Mouse (Mus musculus) midbrain, embryonic 13.5 days (tissue): Measurements from ENCODE around the gene Leng8. TPM values are rescaled to one million over a fixed set of nuclear protein-coding genes. Genes with fewer than 3 reads are reported as not detected.

Experiments
- ATAC-seq: fragments of 200-750 bp; cut with Nextera tagmentation; 2 replicates; pipeline ENCODE4 v1.8.0; 2017; ENCODE audit warnings: mild to moderate bottlenecking, moderate TSS enrichment, moderate library complexity
- H3K27ac ChIP-seq: fragments of 300-500 bp; sonication (generic); 2 replicates; pipeline ENCODE4 v1.5.1; 2015; ENCODE audit warnings: inconsistent platforms, mild to moderate bottlenecking, moderate library complexity
- H3K27me3 ChIP-seq: fragments of 300-500 bp; sonication (generic); 2 replicates; pipeline ENCODE4 v1.6.1; 2015; ENCODE audit warnings: mild to moderate bottlenecking, inconsistent platforms
- H3K36me3 ChIP-seq: fragments of 300-500 bp; sonication (generic); 2 replicates; pipeline ENCODE4 v1.6.1; 2015; ENCODE audit warnings: mild to moderate bottlenecking, inconsistent platforms
- H3K4me1 ChIP-seq: fragments of 300-500 bp; sonication (generic); replicated peaks from 2 replicates; pipeline ENCODE4 v1.6.1; 2015; ENCODE audit warnings: inconsistent platforms
- H3K4me2 ChIP-seq: fragments of 300-500 bp; sonication (generic); replicated peaks from 2 replicates; pipeline ENCODE4 v1.6.1; 2015; ENCODE audit warnings: moderate library complexity, mild to moderate bottlenecking, inconsistent platforms
- H3K4me3 ChIP-seq: fragments of 300-500 bp; sonication (generic); replicated peaks from 2 replicates; pipeline ENCODE4 v1.5.1; 2015; ENCODE audit warnings: mild to moderate bottlenecking, inconsistent platforms
- H3K9ac ChIP-seq: fragments of 300-500 bp; sonication (generic); replicated peaks from 2 replicates; pipeline ENCODE4 v1.6.1; 2015; ENCODE audit warnings: mild to moderate bottlenecking, inconsistent platforms
- H3K9me3 ChIP-seq: fragments of 300-500 bp; sonication (generic); 2 replicates; pipeline ENCODE4 v1.6.1; 2016; ENCODE audit warnings: mild to moderate bottlenecking, inconsistent platforms
- WGBS: fragments of 180-500 bp; shearing (Covaris S2); methylation state at CpG from one replicate; pipeline ENCODE4 v1.1.7; 2015; 5-methylcytosine and 5-hydroxymethylcytosine counted together
- polyA plus RNA-seq: library from polyadenylated mRNA; unstranded; fragments of >200 nt; fragmentation: Nextera tagmentation; extraction: Ambion mirVana; gene quantifications from 2 replicates; pipeline ENCODE4 v1.2.1, GENCODE M21; 2015

Gene Leng8
- polyA plus RNA-seq, 1 experiment from 2014 or later = 97.1 TPM

GRCm38 (mm10) chr7:4130686-4131452 lies 6.0 kb upstream of the Leng8 start:
- Histone ChIP-seq H3K9me3 (no peaks in the 10 kb centered on the region), H3K36me3 (peaks cover 59% of the 10 kb centered on the region), H3K27me3 (no peaks in the 10 kb centered on the region), H3K27ac (peak overlapping the region; percentile 75), H3K9ac (peak overlapping the region; percentile 55), H3K4me3 (no peak overlapping the region), H3K4me2 (peak overlapping the region; percentile 6; the same call in 1 of the 2 replicates), H3K4me1 (peaks cover 32% of the 10 kb centered on the region)
- ATAC-seq = peak; percentile 75
- WGBS = 40% methylated on average over 13 of the region's 13 CpGs

- WGBS = 87% methylated on average over 8 of the region's 8 CpGs
- Histone ChIP-seq H3K27ac (peak overlapping the region; percentile 75), H3K9ac (peak overlapping the region; percentile 55), H3K36me3 (peaks cover 49% of the 10 kb centered on the region), H3K4me1 (peaks cover 30% of the 10 kb centered on the region), H3K9me3 (no peaks in the 10 kb centered on the region), H3K4me3 (no peak overlapping the region), H3K4me2 (no peak overlapping the region), H3K27me3 (no peaks in the 10 kb centered on the region)
- ATAC-seq = no peak
Observed at GRCm38 (mm10) chr7:4131964-4132363, 4.9 kb upstream of the Leng8 start.

DNA sequence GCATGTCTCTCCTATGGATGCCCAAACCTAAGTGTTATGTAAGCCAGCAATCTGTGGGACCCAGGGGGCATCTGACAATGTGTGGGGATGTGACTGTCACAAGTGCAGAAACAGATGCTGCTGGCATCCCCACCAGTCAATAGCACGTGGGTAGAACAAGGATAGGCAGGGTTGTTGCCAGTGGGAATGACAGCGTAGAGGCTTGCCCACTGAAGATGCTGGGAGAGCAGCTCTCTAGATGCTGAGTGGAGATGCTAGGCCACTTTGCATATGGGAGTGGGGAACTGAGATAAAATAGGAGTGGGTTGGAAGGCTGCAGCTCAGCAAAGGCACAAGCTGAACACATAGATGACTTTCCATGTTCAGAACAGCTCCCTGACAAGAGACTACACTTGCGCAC lies 4.3 kb upstream of the Leng8 start:
- no peaks in the 10 kb centered on the region for H3K9me3 ChIP-seq
- no peak overlapping the region for H3K4me3 ChIP-seq
- WGBS = 97% methylated on average over 3 of the region's 3 CpGs
- no peak for ATAC-seq
- peaks cover 43% of the 10 kb centered on the region for H3K36me3 ChIP-seq
- H3K4me2 ChIP-seq = no peak overlapping the region
- no peaks in the 10 kb centered on the region for H3K27me3 ChIP-seq
- peaks cover 32% of the 10 kb centered on the region for H3K4me1 ChIP-seq
- no peak overlapping the region for H3K9ac ChIP-seq
- peak overlapping the region; percentile 75; the same call in 1 of the 2 replicates for H3K27ac ChIP-seq

- 87% methylated on average over 7 of the region's 7 CpGs for WGBS
- Histone ChIP-seq H3K36me3 (peaks cover 40% of the 10 kb centered on the region), H3K4me1 (peaks cover 36% of the 10 kb centered on the region), H3K4me3 (no peak overlapping the region), H3K27me3 (no peaks in the 10 kb centered on the region), H3K4me2 (no peak overlapping the region), H3K9me3 (no peaks in the 10 kb centered on the region), H3K27ac (no peak overlapping the region; the same call in 1 of the 2 replicates), H3K9ac (no peak overlapping the region)
- ATAC-seq = no peak
Observed at GRCm38 (mm10) chr7:4132998-4133397, 3.8 kb upstream of the Leng8 start.

GRCm38 (mm10) chr7:4134911-4135310 lies 1.9 kb upstream of the Leng8 start:
- ATAC-seq = no peak
- H3K27ac ChIP-seq = no peak overlapping the region
- H3K4me2 ChIP-seq = no peak overlapping the region
- no peaks in the 10 kb centered on the region for H3K27me3 ChIP-seq
- no peak overlapping the region for H3K4me3 ChIP-seq
- no peak overlapping the region for H3K9ac ChIP-seq
- peaks cover 34% of the 10 kb centered on the region for H3K36me3 ChIP-seq
- no peaks in the 10 kb centered on the region for H3K9me3 ChIP-seq
- 81% methylated on average over 5 of the region's 5 CpGs for WGBS
- H3K4me1 ChIP-seq = peaks cover 45% of the 10 kb centered on the region

DNA sequence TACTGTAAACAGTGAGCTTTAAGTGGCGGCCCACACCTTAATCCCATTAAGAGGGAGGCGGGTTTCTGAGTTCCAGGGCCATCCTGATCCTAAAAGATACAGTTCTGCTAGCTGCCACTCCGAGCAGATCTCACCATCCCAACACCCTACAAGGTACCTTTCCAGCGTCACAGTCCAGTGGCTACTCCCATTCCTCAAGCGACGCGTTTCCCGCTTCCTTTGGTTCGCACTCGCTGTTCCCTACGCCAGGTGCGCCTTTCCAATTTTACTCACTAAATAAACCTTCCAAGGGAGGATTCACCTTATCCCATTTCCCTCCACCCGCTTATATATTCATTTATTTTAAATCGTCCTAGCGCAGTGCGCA lies 452 bp upstream of the Leng8 start:
- Histone ChIP-seq H3K4me2 (peak overlapping the region; percentile 78), H3K27ac (peak overlapping the region; percentile 96), H3K27me3 (no peaks in the 10 kb centered on the region), H3K36me3 (peaks cover 46% of the 10 kb centered on the region), H3K9me3 (no peaks in the 10 kb centered on the region), H3K9ac (peak overlapping the region; percentile 68), H3K4me3 (peak overlapping the region; percentile 88), H3K4me1 (peaks cover 37% of the 10 kb centered on the region)
- peak; percentile 28 for ATAC-seq
- WGBS = 0% methylated on average over 16 of the region's 16 CpGs

GRCm38 (mm10) chr7:4137746-4138145 lies 907 bp downstream of the Leng8 start:
- Histone ChIP-seq H3K4me2 (peak overlapping the region; percentile 91), H3K36me3 (peaks cover 50% of the 10 kb centered on the region), H3K4me1 (peaks cover 29% of the 10 kb centered on the region), H3K27me3 (no peaks in the 10 kb centered on the region), H3K27ac (peak overlapping the region; percentile 96), H3K9ac (peak overlapping the region; percentile 83), H3K4me3 (peak overlapping the region; percentile 88), H3K9me3 (no peaks in the 10 kb centered on the region)
- 55% methylated on average over 3 of the region's 3 CpGs for WGBS
- ATAC-seq = no peak

- Histone ChIP-seq H3K9me3 (no peaks in the 10 kb centered on the region), H3K4me1 (peaks cover 26% of the 10 kb centered on the region), H3K9ac (peak overlapping the region; percentile 83), H3K27ac (no peak overlapping the region), H3K4me3 (peak overlapping the region; percentile 88), H3K27me3 (no peaks in the 10 kb centered on the region), H3K4me2 (peak overlapping the region; percentile 91), H3K36me3 (peaks cover 50% of the 10 kb centered on the region)
- no peak for ATAC-seq
- WGBS = 87% methylated on average over 2 of the region's 2 CpGs
Observed at GRCm38 (mm10) chr7:4138181-4138580, 1.3 kb downstream of the Leng8 start.

- Histone ChIP-seq H3K9ac (no peak overlapping the region; the same call in 1 of the 2 replicates), H3K27ac (no peak overlapping the region), H3K9me3 (no peaks in the 10 kb centered on the region), H3K4me1 (peaks cover 26% of the 10 kb centered on the region), H3K36me3 (peaks cover 50% of the 10 kb centered on the region), H3K27me3 (no peaks in the 10 kb centered on the region), H3K4me2 (0 out of 2 replicates have a peak overlapping the region, but pooled peaks have one; percentile 91), H3K4me3 (no peak overlapping the region)
- 93% methylated on average over 7 of the region's 7 CpGs for WGBS
- ATAC-seq = no peak
Observed at GRCm38 (mm10) chr7:4138671-4139070, 1.8 kb downstream of the Leng8 start.

GRCm38 (mm10) chr7:4139391-4139790 lies 2.6 kb downstream of the Leng8 start:
- H3K27ac ChIP-seq = no peak overlapping the region
- no peak overlapping the region for H3K4me3 ChIP-seq
- WGBS = 94% methylated on average over 5 of the region's 5 CpGs
- peaks cover 56% of the 10 kb centered on the region for H3K36me3 ChIP-seq
- H3K27me3 ChIP-seq = no peaks in the 10 kb centered on the region
- no peaks in the 10 kb centered on the region for H3K9me3 ChIP-seq
- no peak overlapping the region for H3K4me2 ChIP-seq
- no peak for ATAC-seq
- H3K9ac ChIP-seq = no peak overlapping the region
- peaks cover 26% of the 10 kb centered on the region for H3K4me1 ChIP-seq

DNA sequence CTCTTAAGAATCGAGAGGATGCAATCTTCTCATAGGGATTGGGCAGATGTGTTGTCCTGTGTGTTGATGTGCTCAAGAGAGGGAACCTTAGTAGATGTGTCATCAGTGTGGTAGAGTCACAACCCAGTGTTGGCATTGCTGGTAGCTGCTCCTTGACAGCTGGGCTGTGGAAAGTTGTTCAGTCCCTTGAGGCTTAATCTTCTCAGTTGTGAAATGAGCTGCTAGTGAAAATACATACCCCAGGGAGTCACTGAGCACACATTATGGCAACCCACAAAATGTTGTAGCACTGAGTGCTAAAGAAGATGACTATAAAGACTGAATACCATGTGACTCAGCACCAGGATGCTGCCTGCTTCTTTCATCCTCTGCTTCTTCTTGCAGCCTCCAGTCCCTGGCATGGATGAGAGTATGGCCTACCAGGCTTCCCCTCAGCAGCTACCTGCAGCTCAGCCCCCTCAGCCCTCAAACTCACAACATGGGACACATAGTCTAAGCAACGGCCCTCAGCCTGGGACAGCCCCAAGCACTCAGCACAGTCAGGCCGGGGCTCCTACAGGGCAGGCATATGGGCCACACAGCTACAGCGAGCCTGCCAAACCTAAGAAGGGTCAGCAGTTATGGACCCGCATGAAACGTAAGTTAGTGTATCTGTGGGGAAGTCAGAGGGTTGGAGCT lies 4.9 kb downstream of the Leng8 start:
- peaks cover 14% of the 10 kb centered on the region for H3K4me1 ChIP-seq
- no peak overlapping the region for H3K27ac ChIP-seq
- H3K27me3 ChIP-seq = no peaks in the 10 kb centered on the region
- no peak overlapping the region for H3K4me2 ChIP-seq
- peaks cover 80% of the 10 kb centered on the region for H3K36me3 ChIP-seq
- H3K4me3 ChIP-seq = no peak overlapping the region
- H3K9ac ChIP-seq = no peak overlapping the region
- 92% methylated on average over 6 of the region's 6 CpGs for WGBS
- ATAC-seq = no peak
- no peaks in the 10 kb centered on the region for H3K9me3 ChIP-seq

DNA sequence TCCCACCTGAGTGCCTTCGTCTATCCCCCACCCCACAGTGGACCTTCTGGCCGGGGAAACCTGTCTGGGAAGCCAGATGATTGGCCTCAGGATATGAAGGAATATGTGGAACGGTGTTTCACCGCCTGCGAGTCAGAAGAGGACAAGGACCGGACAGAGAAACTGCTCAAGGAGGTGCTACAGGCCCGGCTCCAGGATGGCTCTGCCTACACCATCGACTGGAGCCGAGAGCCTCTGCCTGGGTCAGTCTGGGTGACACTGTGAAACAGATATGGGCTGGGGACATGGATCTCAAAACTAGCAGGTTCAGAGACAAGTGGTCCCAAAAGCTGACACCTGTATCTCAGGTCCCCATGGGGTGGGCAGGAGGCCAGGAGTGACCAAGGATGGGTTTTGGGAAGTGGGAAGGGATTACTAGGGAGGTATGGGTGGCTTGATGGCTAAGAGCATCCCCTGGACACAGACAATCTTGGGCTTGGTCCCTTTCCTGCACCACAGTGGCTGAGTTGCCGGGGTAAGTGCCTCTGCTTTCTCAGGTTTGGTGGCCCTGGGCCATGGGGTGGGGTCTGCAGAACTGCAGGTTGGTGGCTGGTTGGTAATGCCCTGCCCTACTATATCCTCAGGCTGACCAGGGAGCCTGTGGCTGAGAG lies 6.1 kb downstream of the Leng8 start:
- Histone ChIP-seq H3K9me3 (no peaks in the 10 kb centered on the region), H3K4me1 (peaks cover 12% of the 10 kb centered on the region), H3K4me2 (no peak overlapping the region), H3K36me3 (peaks cover 92% of the 10 kb centered on the region), H3K4me3 (no peak overlapping the region), H3K9ac (no peak overlapping the region), H3K27me3 (no peaks in the 10 kb centered on the region), H3K27ac (no peak overlapping the region)
- ATAC-seq = no peak
- 94% methylated on average over 10 of the region's 10 CpGs for WGBS
